Mouse (Mus musculus): ENCODE results near the gene Gpha2. TPM values are rescaled to one million over a fixed set of nuclear protein-coding genes. Genes with fewer than 3 reads are reported as not detected.

Gene Gpha2
- polyA plus RNA-seq, 1 experiment from 2014 or later, result 0.44 TPM

GRCm38 (mm10) chr19:6265727-6266182 lies 39.6 kb downstream of the Gpha2 start:
- Histone ChIP-seq H3K27me3 (ENCODE audit: control insufficient read depth, insufficient read depth, low read length) (no peaks in the 10 kb centered on the region), H3K36me3 (ENCODE audit: control insufficient read depth, insufficient read depth, low read length) (peaks cover 8% of the 10 kb centered on the region), H3K4me3 (ENCODE audit: low read depth, low read length) (no peak overlapping the region), H3K4me1 (ENCODE audit: control insufficient read depth, insufficient read depth, low read length) (no peaks in the 10 kb centered on the region), H3K27ac (ENCODE audit: low read depth, low read length) (no peak overlapping the region), H3K9ac (ENCODE audit: low read length) (no peak overlapping the region), H3K9me3 (ENCODE audit: control insufficient read depth, low read length) (no peaks in the 10 kb centered on the region; the same call in 1 of the 2 replicates), H3K4me2 (ENCODE audit: low read depth) (no peak overlapping the region)
- 71% methylated on average over 6 of the region's 6 CpGs for WGBS
- DNase-seq (ENCODE audit: low spot score), result no peak
- ATAC-seq (ENCODE audit: insufficient read depth, low FRiP score, low TSS enrichment), result no peak

GRCm38 (mm10) chr19:6267306-6268169 lies 41.4 kb downstream of the Gpha2 start:
- ATAC-seq (ENCODE audit: insufficient read depth, low FRiP score, low TSS enrichment), result no peak
- Histone ChIP-seq H3K4me3 (ENCODE audit: low read depth, low read length) (no peak overlapping the region), H3K36me3 (ENCODE audit: control insufficient read depth, insufficient read depth, low read length) (no peaks in the 10 kb centered on the region), H3K9ac (ENCODE audit: low read length) (no peak overlapping the region), H3K27ac (ENCODE audit: low read depth, low read length) (no peak overlapping the region), H3K4me2 (ENCODE audit: low read depth) (no peak overlapping the region), H3K27me3 (ENCODE audit: control insufficient read depth, insufficient read depth, low read length) (no peaks in the 10 kb centered on the region), H3K4me1 (ENCODE audit: control insufficient read depth, insufficient read depth, low read length) (0 out of 2 replicates have a peak, but pooled peaks cover 2% of the 10 kb centered on the region), H3K9me3 (ENCODE audit: control insufficient read depth, low read length) (no peaks in the 10 kb centered on the region)
- no peak for DNase-seq (ENCODE audit: low spot score)
- WGBS, result 52% methylated on average over 11 of the region's 11 CpGs

GRCm38 (mm10) chr19:6268170-6268528 lies 42.0 kb downstream of the Gpha2 start:
- Histone ChIP-seq H3K9me3 (ENCODE audit: control insufficient read depth, low read length) (no peaks in the 10 kb centered on the region), H3K4me1 (ENCODE audit: control insufficient read depth, insufficient read depth, low read length) (0 out of 2 replicates have a peak, but pooled peaks cover 2% of the 10 kb centered on the region), H3K27ac (ENCODE audit: low read depth, low read length) (no peak overlapping the region), H3K9ac (ENCODE audit: low read length) (no peak overlapping the region), H3K4me3 (ENCODE audit: low read depth, low read length) (no peak overlapping the region), H3K4me2 (ENCODE audit: low read depth) (no peak overlapping the region), H3K27me3 (ENCODE audit: control insufficient read depth, insufficient read depth, low read length) (no peaks in the 10 kb centered on the region), H3K36me3 (ENCODE audit: control insufficient read depth, insufficient read depth, low read length) (no peaks in the 10 kb centered on the region)
- WGBS, result 18% methylated on average over 8 of the region's 8 CpGs
- peak; percentile 89 for DNase-seq (ENCODE audit: low spot score)
- no peak for ATAC-seq (ENCODE audit: insufficient read depth, low FRiP score, low TSS enrichment)

- no peak overlapping the region for H3K4me2 ChIP-seq (ENCODE audit: low read depth)
- ATAC-seq (ENCODE audit: insufficient read depth, low FRiP score, low TSS enrichment), result no peak
- H3K9ac ChIP-seq (ENCODE audit: low read length), result no peak overlapping the region
- H3K36me3 ChIP-seq (ENCODE audit: control insufficient read depth, insufficient read depth, low read length), result no peaks in the 10 kb centered on the region
- no peak overlapping the region for H3K4me3 ChIP-seq (ENCODE audit: low read depth, low read length)
- H3K27me3 ChIP-seq (ENCODE audit: control insufficient read depth, insufficient read depth, low read length), result no peaks in the 10 kb centered on the region
- DNase-seq (ENCODE audit: low spot score), result no peak
- no peaks in the 10 kb centered on the region for H3K9me3 ChIP-seq (ENCODE audit: control insufficient read depth, low read length)
- H3K27ac ChIP-seq (ENCODE audit: low read depth, low read length), result no peak overlapping the region
- 0 out of 2 replicates have a peak, but pooled peaks cover 2% of the 10 kb centered on the region for H3K4me1 ChIP-seq (ENCODE audit: control insufficient read depth, insufficient read depth, low read length)
- WGBS, result 81% methylated on average over 7 of the region's 7 CpGs
Measured at GRCm38 (mm10) chr19:6268670-6269132, 42.5 kb downstream of the Gpha2 start.

- no peaks in the 10 kb centered on the region for H3K36me3 ChIP-seq (ENCODE audit: control insufficient read depth, insufficient read depth, low read length)
- no peaks in the 10 kb centered on the region for H3K27me3 ChIP-seq (ENCODE audit: control insufficient read depth, insufficient read depth, low read length)
- ATAC-seq (ENCODE audit: insufficient read depth, low FRiP score, low TSS enrichment) (no peak), DNase-seq (ENCODE audit: low spot score) (no peak)
- H3K9me3 ChIP-seq (ENCODE audit: control insufficient read depth, low read length), result no peaks in the 10 kb centered on the region
- 0 out of 2 replicates have a peak, but pooled peaks cover 2% of the 10 kb centered on the region for H3K4me1 ChIP-seq (ENCODE audit: control insufficient read depth, insufficient read depth, low read length)
- no peak overlapping the region for H3K9ac ChIP-seq (ENCODE audit: low read length)
- WGBS, result 90% methylated on average over 8 of the region's 8 CpGs
- no peak overlapping the region for H3K27ac ChIP-seq (ENCODE audit: low read depth, low read length)
- no peak overlapping the region for H3K4me2 ChIP-seq (ENCODE audit: low read depth)
- no peak overlapping the region for H3K4me3 ChIP-seq (ENCODE audit: low read depth, low read length)
Measured at GRCm38 (mm10) chr19:6269798-6270475, 43.8 kb downstream of the Gpha2 start.

GRCm38 (mm10) chr19:6270661-6271060 lies 44.5 kb downstream of the Gpha2 start:
- H3K4me2 ChIP-seq (ENCODE audit: low read depth), result no peak overlapping the region; the same call in 1 of the 2 replicates
- DNase-seq (ENCODE audit: low spot score) (no peak), ATAC-seq (ENCODE audit: insufficient read depth, low FRiP score, low TSS enrichment) (no peak)
- no peaks in the 10 kb centered on the region for H3K27me3 ChIP-seq (ENCODE audit: control insufficient read depth, insufficient read depth, low read length)
- H3K27ac ChIP-seq (ENCODE audit: low read depth, low read length), result no peak overlapping the region
- H3K4me1 ChIP-seq (ENCODE audit: control insufficient read depth, insufficient read depth, low read length), result peaks cover 3% of the 10 kb centered on the region
- no peaks in the 10 kb centered on the region for H3K9me3 ChIP-seq (ENCODE audit: control insufficient read depth, low read length)
- 65% methylated on average over 9 of the region's 9 CpGs for WGBS
- 0 out of 2 replicates have a peak overlapping the region, but pooled peaks have one; percentile 22 for H3K9ac ChIP-seq (ENCODE audit: low read length)
- no peaks in the 10 kb centered on the region for H3K36me3 ChIP-seq (ENCODE audit: control insufficient read depth, insufficient read depth, low read length)
- H3K4me3 ChIP-seq (ENCODE audit: low read depth, low read length), result no peak overlapping the region

GRCm38 (mm10) chr19:6271206-6271605 lies 45.0 kb downstream of the Gpha2 start:
- 35% methylated on average over 8 of the region's 8 CpGs for WGBS
- Histone ChIP-seq H3K27me3 (ENCODE audit: control insufficient read depth, insufficient read depth, low read length) (no peaks in the 10 kb centered on the region), H3K4me1 (ENCODE audit: control insufficient read depth, insufficient read depth, low read length) (peaks cover 6% of the 10 kb centered on the region), H3K4me3 (ENCODE audit: low read depth, low read length) (no peak overlapping the region), H3K36me3 (ENCODE audit: control insufficient read depth, insufficient read depth, low read length) (no peaks in the 10 kb centered on the region), H3K9me3 (ENCODE audit: control insufficient read depth, low read length) (no peaks in the 10 kb centered on the region), H3K9ac (ENCODE audit: low read length) (0 out of 2 replicates have a peak overlapping the region, but pooled peaks have one; percentile 22), H3K27ac (ENCODE audit: low read depth, low read length) (no peak overlapping the region), H3K4me2 (ENCODE audit: low read depth) (no peak overlapping the region; the same call in 1 of the 2 replicates)
- DNase-seq (ENCODE audit: low spot score) (no peak), ATAC-seq (ENCODE audit: insufficient read depth, low FRiP score, low TSS enrichment) (no peak)

GRCm38 (mm10) chr19:6272053-6272452 lies 45.9 kb downstream of the Gpha2 start:
- Histone ChIP-seq H3K27me3 (ENCODE audit: control insufficient read depth, insufficient read depth, low read length) (no peaks in the 10 kb centered on the region), H3K4me3 (ENCODE audit: low read depth, low read length) (no peak overlapping the region), H3K36me3 (ENCODE audit: control insufficient read depth, insufficient read depth, low read length) (no peaks in the 10 kb centered on the region), H3K4me1 (ENCODE audit: control insufficient read depth, insufficient read depth, low read length) (peaks cover 6% of the 10 kb centered on the region), H3K9me3 (ENCODE audit: control insufficient read depth, low read length) (no peaks in the 10 kb centered on the region), H3K4me2 (ENCODE audit: low read depth) (no peak overlapping the region), H3K27ac (ENCODE audit: low read depth, low read length) (no peak overlapping the region), H3K9ac (ENCODE audit: low read length) (no peak overlapping the region)
- no peak for DNase-seq (ENCODE audit: low spot score)
- WGBS, result 73% methylated on average over 7 of the region's 7 CpGs
- ATAC-seq (ENCODE audit: insufficient read depth, low FRiP score, low TSS enrichment), result no peak

Data from neural tube, embryonic 11.5 days (tissue).